Mouse (Mus musculus) embryonic facial prominence, embryonic 10.5 days (tissue): Measurements from ENCODE around the gene Cdkn2d. TPM values are rescaled to one million over a fixed set of nuclear protein-coding genes. Genes with fewer than 3 reads are reported as not detected.
"Not testable (repeated sequence)": the region's sequence is repeated elsewhere in the genome, so short reads cannot be mapped to it uniquely, and the experiment has no call there.

Experiments used
- DNase-seq: peaks from one replicate; pipeline ENCODE4 v3.0.0-alpha.2; 2017; ENCODE audit warnings: low spot score
- H3K27ac ChIP-seq: fragments of 300-500 bp; sonication (generic); replicated peaks from 2 replicates; pipeline ENCODE4 v1.5.1; 2016; ENCODE audit warnings: mild to moderate bottlenecking
- H3K27me3 ChIP-seq: fragments of 300-500 bp; sonication (generic); replicated peaks from 2 replicates; pipeline ENCODE4 v1.6.1; 2016; ENCODE audit warnings: low read depth, mild to moderate bottlenecking; ENCODE audit not compliant: poor library complexity, severe bottlenecking
- H3K36me3 ChIP-seq: fragments of 300-500 bp; sonication (generic); replicated peaks from 2 replicates; pipeline ENCODE4 v1.6.1; 2016; ENCODE audit warnings: mild to moderate bottlenecking, moderate library complexity
- H3K4me1 ChIP-seq: fragments of 300-500 bp; sonication (generic); 2 replicates; pipeline ENCODE4 v1.6.1; 2016
- H3K4me3 ChIP-seq: fragments of 300-500 bp; sonication (generic); 2 replicates; pipeline ENCODE4 v1.5.1; 2016; ENCODE audit warnings: mild to moderate bottlenecking, moderate library complexity
- H3K9me3 ChIP-seq: fragments of 300-500 bp; sonication (generic); 2 replicates; pipeline ENCODE4 v1.6.1; 2016; ENCODE audit warnings: mild to moderate bottlenecking
- WGBS: fragments of 180-500 bp; shearing (Covaris S2); methylation state at CpG from one replicate; pipeline ENCODE4 v1.1.7; 2016; 5-methylcytosine and 5-hydroxymethylcytosine counted together
- polyA plus RNA-seq: library from polyadenylated mRNA; unstranded; fragments of >200 nt; fragmentation: Nextera tagmentation; extraction: Ambion mirVana; gene quantifications from 2 replicates; pipeline ENCODE4 v1.2.1, GENCODE M21; 2016

Cdkn2d gene
- polyA plus RNA-seq, 1 experiment from 2014 or later, result 45.1 TPM

- WGBS, result 87% methylated on average over 5 of the region's 5 CpGs
- H3K9me3 ChIP-seq, result no peaks in the 10 kb centered on the region
- H3K4me1 ChIP-seq, result peaks cover 23% of the 10 kb centered on the region
- no peak for DNase-seq
- peak overlapping the region; percentile 93; the same call in 1 of the 2 replicates for H3K4me3 ChIP-seq
- H3K27ac ChIP-seq, result no peak overlapping the region
- H3K36me3 ChIP-seq, result peaks cover 52% of the 10 kb centered on the region
- H3K27me3 ChIP-seq, result no peaks in the 10 kb centered on the region
These were observed 24.3 kb downstream of the Cdkn2d start for GRCm38 (mm10) chr9:21266889-21267288.

- Histone ChIP-seq H3K27ac (peak overlapping the region; percentile 92), H3K36me3 (peaks cover 39% of the 10 kb centered on the region), H3K4me1 (peaks cover 25% of the 10 kb centered on the region), H3K9me3 (no peaks in the 10 kb centered on the region), H3K4me3 (peak overlapping the region; percentile 93), H3K27me3 (no peaks in the 10 kb centered on the region)
- 6% methylated on average over 11 of the region's 11 CpGs for WGBS
- no peak for DNase-seq
These were observed 25.6 kb downstream of the Cdkn2d start for GRCm38 (mm10) chr9:21265611-21266010.

GRCm38 (mm10) chr9:21265000-21265561, 26.1 kb downstream of the Cdkn2d start, which contains the start of gene Atg4d:
Atg4d (plus strand) TSS chr9:21265293.
- under 1% methylated on average over 49 of the region's 49 CpGs for WGBS
- DNase-seq, result peak; percentile 100

GRCm38 (mm10) chr9:21264272-21264999, 26.8 kb downstream of the Cdkn2d start:
- peak overlapping the region; percentile 93 for H3K4me3 ChIP-seq
- H3K9me3 ChIP-seq, result no peaks in the 10 kb centered on the region
- peak; percentile 52 for DNase-seq
- peaks cover 31% of the 10 kb centered on the region for H3K4me1 ChIP-seq
- no peaks in the 10 kb centered on the region for H3K27me3 ChIP-seq
- 16% methylated on average over 17 of the region's 17 CpGs for WGBS
- peak overlapping the region; percentile 92 for H3K27ac ChIP-seq
- H3K36me3 ChIP-seq, result peaks cover 28% of the 10 kb centered on the region

More at GRCm38 (mm10) chr9:21265000-21265561, 26.1 kb downstream of the Cdkn2d start, which contains the start of gene Atg4d:
- peak within 1 kb of the TSS; percentile 92 for H3K27ac ChIP-seq
- no peaks in the 10 kb centered on the region for H3K9me3 ChIP-seq
- H3K27me3 ChIP-seq, result no peaks in the 10 kb centered on the region
- peaks cover 30% of the 10 kb centered on the region for H3K4me1 ChIP-seq
- H3K4me3 ChIP-seq, result peak within 1 kb of the TSS; percentile 93
- H3K36me3 ChIP-seq, result peaks cover 34% of the 10 kb centered on the region

- H3K4me3 ChIP-seq, result no peak overlapping the region
- no peak for DNase-seq
- no peak overlapping the region for H3K27ac ChIP-seq
- H3K27me3 ChIP-seq, result no peaks in the 10 kb centered on the region
- peaks cover 4% of the 10 kb centered on the region for H3K36me3 ChIP-seq
- no peaks in the 10 kb centered on the region for H3K9me3 ChIP-seq
- peaks cover 30% of the 10 kb centered on the region for H3K4me1 ChIP-seq
- WGBS, result 66% methylated on average over 2 of the region's 2 CpGs
These were observed 29.4 kb downstream of the Cdkn2d start for GRCm38 (mm10) chr9:21261831-21262230.

GRCm38 (mm10) chr9:21260491-21261040, 30.6 kb downstream of the Cdkn2d start:
- no peaks in the 10 kb centered on the region; the same call in 1 of the 2 replicates for H3K27me3 ChIP-seq
- no peak overlapping the region for H3K4me3 ChIP-seq
- H3K4me1 ChIP-seq, result peaks cover 18% of the 10 kb centered on the region
- H3K9me3 ChIP-seq, result no peaks in the 10 kb centered on the region
- 70% methylated on average over 6 of the region's 6 CpGs for WGBS
- H3K27ac ChIP-seq, result no peak overlapping the region
- no peak for DNase-seq
- H3K36me3 ChIP-seq, result no peaks in the 10 kb centered on the region

- peaks cover 19% of the 10 kb centered on the region for H3K27me3 ChIP-seq
- not testable (repeated sequence) for H3K27ac ChIP-seq, H3K36me3 ChIP-seq, H3K4me3 ChIP-seq, DNase-seq, H3K9me3 ChIP-seq
- 78% methylated on average over 4 of the region's 4 CpGs for WGBS
- H3K4me1 ChIP-seq, result peaks cover 10% of the 10 kb centered on the region; the same call in 1 of the 2 replicates
These were observed 34.9 kb downstream of the Cdkn2d start for GRCm38 (mm10) chr9:21256349-21256748.

- no peak for DNase-seq
- Histone ChIP-seq H3K27me3 (peaks cover 36% of the 10 kb centered on the region), H3K36me3 (no peaks in the 10 kb centered on the region), H3K4me3 (no peak overlapping the region), H3K9me3 (no peaks in the 10 kb centered on the region), H3K27ac (no peak overlapping the region), H3K4me1 (peaks cover 8% of the 10 kb centered on the region; the same call in 1 of the 2 replicates)
These were observed 36.5 kb downstream of the Cdkn2d start for GRCm38 (mm10) chr9:21254690-21255089.

- peaks cover 70% of the 10 kb centered on the region for H3K27me3 ChIP-seq
These were observed 40.0 kb downstream of the Cdkn2d start for GRCm38 (mm10) chr9:21251116-21251735.

GRCm38 (mm10) chr9:21250509-21250908, 40.7 kb downstream of the Cdkn2d start:
- peaks cover 19% of the 10 kb centered on the region for H3K4me1 ChIP-seq
- DNase-seq, result no peak
- no peak overlapping the region for H3K27ac ChIP-seq
- H3K4me3 ChIP-seq, result no peak overlapping the region
- no peaks in the 10 kb centered on the region; the same call in 1 of the 2 replicates for H3K9me3 ChIP-seq
- peaks cover 78% of the 10 kb centered on the region for H3K27me3 ChIP-seq
- no peaks in the 10 kb centered on the region for H3K36me3 ChIP-seq
- WGBS, result 63% methylated on average over 2 of the region's 2 CpGs

More at GRCm38 (mm10) chr9:21251116-21251735, 40.0 kb downstream of the Cdkn2d start:
- Histone ChIP-seq H3K36me3 (no peaks in the 10 kb centered on the region), H3K27ac (no peak overlapping the region), H3K4me3 (0 out of 2 replicates have a peak overlapping the region, but pooled peaks have one; percentile 4), H3K4me1 (peaks cover 19% of the 10 kb centered on the region), H3K9me3 (no peaks in the 10 kb centered on the region; the same call in 1 of the 2 replicates)
- WGBS, result 66% methylated on average over 13 of the region's 13 CpGs
- DNase-seq, result no peak

- H3K4me1 ChIP-seq, result peaks cover 25% of the 10 kb centered on the region
- H3K4me3 ChIP-seq, result no peak overlapping the region
- 39% methylated on average over 17 of the region's 17 CpGs for WGBS
- H3K27me3 ChIP-seq, result peaks cover 84% of the 10 kb centered on the region
- no peaks in the 10 kb centered on the region for H3K36me3 ChIP-seq
- DNase-seq, result no peak
- no peak overlapping the region for H3K27ac ChIP-seq
- H3K9me3 ChIP-seq, result no peaks in the 10 kb centered on the region; the same call in 1 of the 2 replicates
These were observed 41.3 kb downstream of the Cdkn2d start for GRCm38 (mm10) chr9:21249629-21250508.
